22 mouse cellular contexts compared by ENCODE assay signal in genomic region chr14:118207347-118207746, GRCm38 (mm10). TPM values are rescaled to one million over a fixed set of nuclear protein-coding genes. Genes with fewer than 3 reads are reported as not detected.
DNase-seq lines count a peak whose midpoint lies in the region; ATAC-seq and TF ChIP-seq lines count a peak whose summit lies in the region.
"Had no signal": no experiment of that assay in that cellular context is flagged by ENCODE, and none has a peak within 500 bp of the region (broad histone marks: within the 10 kb centered on the region; RNA-seq: fewer than 3 reads in every experiment).

No protein-coding gene starts in this region.

- no peaks in the 10 kb centered on the region for H3K79me2 ChIP-seq in MEL (ENCODE audit: control insufficient read depth, insufficient read depth, low read length, poor library complexity)

- no peaks in the 10 kb centered on the region for H3K9me3 ChIP-seq in hindbrain, embryonic 11.5 days (ENCODE audit: control insufficient read depth, low read length)
- H3K9me3 ChIP-seq in hindbrain, embryonic 10.5 days: peaks cover 7% of the 10 kb centered on the region; the same call in 1 of the 2 replicates
- H3K9me3 ChIP-seq in megakaryocyte, embryonic 14.5 days: peaks cover 12% of the 10 kb centered on the region; the same call in 1 of the 2 replicates
- H3K9me3 ChIP-seq in MEL (replicated peaks; ENCODE audit: insufficient read depth, low read length): no peaks in the 10 kb centered on the region
- no peaks in the 10 kb centered on the region for H3K9me3 ChIP-seq in stomach, postnatal 0 days (ENCODE audit: control insufficient read depth, low read length)
- H3K9me3 ChIP-seq: intestine, embryonic 15.5 days; liver, embryonic 15.5 days; midbrain, embryonic 13.5 days had no signal

- H3K27ac ChIP-seq in hindbrain, embryonic 11.5 days (ENCODE audit: low read depth, low read length): no peak overlapping the region
- H3K27ac ChIP-seq in hindbrain, embryonic 10.5 days: no peak overlapping the region
- H3K27ac ChIP-seq in MEL (ENCODE audit: control insufficient read depth, low read depth, low read length): no peak overlapping the region
- H3K27ac ChIP-seq in stomach, postnatal 0 days (replicated peaks): no peak overlapping the region
- H3K27ac ChIP-seq: forebrain, embryonic 15.5 days; intestine, embryonic 15.5 days; liver, embryonic 15.5 days; midbrain, embryonic 13.5 days had no signal

- no peak overlapping the region for H3K4me2 ChIP-seq in hindbrain, embryonic 11.5 days (replicated peaks; ENCODE audit: low read depth, low read length)
- H3K4me2 ChIP-seq in stomach, postnatal 0 days (replicated peaks; ENCODE audit: low read depth): no peak overlapping the region
- H3K4me2 ChIP-seq: forebrain, embryonic 15.5 days; heart, embryonic 11.5 days; intestine, embryonic 15.5 days; liver, embryonic 15.5 days; midbrain, embryonic 13.5 days had no signal

- H3K36me3 ChIP-seq in hindbrain, embryonic 11.5 days (ENCODE audit: control insufficient read depth, insufficient read depth, low read length): no peaks in the 10 kb centered on the region
- no peaks in the 10 kb centered on the region for H3K36me3 ChIP-seq in hindbrain, embryonic 10.5 days
- H3K36me3 ChIP-seq in megakaryocyte, embryonic 14.5 days (replicated peaks; ENCODE audit: low read length): no peaks in the 10 kb centered on the region
- no peaks in the 10 kb centered on the region for H3K36me3 ChIP-seq in MEL (ENCODE audit: control insufficient read depth in 1 of 2, insufficient read depth in 2 of 2, low read length in 2 of 2)
- no peaks in the 10 kb centered on the region for H3K36me3 ChIP-seq in stomach, postnatal 0 days (ENCODE audit: control insufficient read depth, insufficient read depth, low read length)
- H3K36me3 ChIP-seq: forebrain, embryonic 15.5 days; intestine, embryonic 15.5 days; liver, embryonic 15.5 days; midbrain, embryonic 13.5 days had no signal

- no peak for TF ChIP-seq POLR2A in MEL (IDR thresholded peaks at IDR 0.05; ENCODE audit: control insufficient read depth in 1 of 2, insufficient read depth in 1 of 2, low read depth in 1 of 2, low read length in 2 of 2, poor library complexity in 1 of 2)

- TF ChIP-seq CTCF in MEL (IDR thresholded peaks at IDR 0.05 in 2 of 3, conservative IDR thresholded peaks at IDR 0.05 in 1 of 3; ENCODE audit: control insufficient read depth in 1 of 3, insufficient read depth in 1 of 3, low read depth in 2 of 3, low read length in 3 of 3, poor library complexity in 1 of 3, severe bottlenecking in 1 of 3): peak in 2 of 3 experiments; percentile 40 to 48; a peak in 4 of 6 replicates
- peak; percentile 47 for TF ChIP-seq CTCF in stomach, postnatal 0 days (IDR thresholded peaks at IDR 0.05; ENCODE audit: low read depth)

- no peak overlapping the region for H3K4me3 ChIP-seq in hindbrain, embryonic 11.5 days (ENCODE audit: low read depth, low read length)
- H3K4me3 ChIP-seq in hindbrain, embryonic 10.5 days: no peak overlapping the region
- H3K4me3 ChIP-seq in megakaryocyte, embryonic 14.5 days (replicated peaks): peak overlapping the region; percentile 81
- no peak overlapping the region for H3K4me3 ChIP-seq in MEL (ENCODE audit: control insufficient read depth in 1 of 2, insufficient read depth in 1 of 2, low read depth in 2 of 2, low read length in 2 of 2)
- H3K4me3 ChIP-seq in stomach, postnatal 0 days (ENCODE audit: low read depth, low read length): no peak overlapping the region
- H3K4me3 ChIP-seq: forebrain, embryonic 15.5 days; intestine, embryonic 15.5 days; liver, embryonic 15.5 days; midbrain, embryonic 13.5 days had no signal

- no peaks in the 10 kb centered on the region for H3K4me1 ChIP-seq in hindbrain, embryonic 11.5 days (replicated peaks; ENCODE audit: control insufficient read depth, insufficient read depth, low read length)
- H3K4me1 ChIP-seq in hindbrain, embryonic 10.5 days (replicated peaks): peaks cover 4% of the 10 kb centered on the region; the same call in 1 of the 2 replicates
- no peaks in the 10 kb centered on the region; the same call in 1 of the 2 replicates for H3K4me1 ChIP-seq in megakaryocyte, embryonic 14.5 days
- H3K4me1 ChIP-seq in MEL (ENCODE audit: control insufficient read depth in 1 of 2, insufficient read depth in 2 of 2, low read length in 2 of 2): no peaks in the 10 kb centered on the region
- H3K4me1 ChIP-seq in stomach, postnatal 0 days (replicated peaks; ENCODE audit: control insufficient read depth, insufficient read depth): no peaks in the 10 kb centered on the region
- H3K4me1 ChIP-seq: intestine, embryonic 15.5 days; liver, embryonic 15.5 days; midbrain, embryonic 13.5 days had no signal

- DNase-seq in hindbrain, embryonic 11.5 days (ENCODE audit: low spot score): peak; percentile 25
- DNase-seq in hindbrain, embryonic 10.5 days (ENCODE audit: low spot score): no peak
- peak; percentile 38 for DNase-seq in MEL (ENCODE audit: low read depth, low spot score)
- no peak for DNase-seq in stomach, postnatal 0 days (ENCODE audit: low spot score)
- DNase-seq in Muller cell, postnatal 12 days (ENCODE audit: inconsistent ontology term): no peak
- no peak for DNase-seq in left cerebral cortex, postnatal 4 days
- DNase-seq: adrenal gland, postnatal 14 days; cerebellum, adult 9-11 months; kidney, postnatal 10 days had no signal

- intact Hi-C loops in left cerebral cortex, postnatal 4 days (cut with DNase I): no loop called here

- no peak for ATAC-seq in hindbrain, embryonic 11.5 days (ENCODE audit: low FRiP score)
- ATAC-seq in megakaryocyte, adult 5-6 weeks (ENCODE audit: poor library complexity, severe bottlenecking): no peak
- ATAC-seq in stomach, postnatal 0 days (ENCODE audit: low FRiP score, low TSS enrichment): no peak
- ATAC-seq: forebrain, embryonic 15.5 days; intestine, embryonic 15.5 days; midbrain, embryonic 13.5 days had no signal

- 0 out of 2 replicates have a peak, but pooled peaks cover 2% of the 10 kb centered on the region for H3K27me3 ChIP-seq in hindbrain, embryonic 11.5 days (ENCODE audit: control insufficient read depth, insufficient read depth, low read length)
- peaks cover 17% of the 10 kb centered on the region for H3K27me3 ChIP-seq in hindbrain, embryonic 10.5 days (ENCODE audit: insufficient read depth, poor library complexity, severe bottlenecking)
- H3K27me3 ChIP-seq in megakaryocyte, embryonic 14.5 days (replicated peaks): peaks cover 8% of the 10 kb centered on the region
- H3K27me3 ChIP-seq in MEL (ENCODE audit: control insufficient read depth in 1 of 2, insufficient read depth in 2 of 2, low read length in 2 of 2): no peaks in the 10 kb centered on the region
- no peaks in the 10 kb centered on the region for H3K27me3 ChIP-seq in stomach, postnatal 0 days (ENCODE audit: control insufficient read depth, insufficient read depth, low read length)
- H3K27me3 ChIP-seq: intestine, embryonic 15.5 days; liver, embryonic 15.5 days had no signal

- peak; percentile 48 for TF ChIP-seq RAD21 in MEL (IDR thresholded peaks at IDR 0.05; ENCODE audit: low read depth, low read length)

- TF ChIP-seq EP300 in MEL (IDR thresholded peaks at IDR 0.05; ENCODE audit: low read depth in 1 of 2, low read length in 2 of 2): no peak
- no peak for TF ChIP-seq EP300 in stomach, postnatal 0 days (optimal IDR thresholded peaks at IDR 0.05)

- H3K9ac ChIP-seq in hindbrain, embryonic 11.5 days (ENCODE audit: low read depth, low read length): no peak overlapping the region
- H3K9ac ChIP-seq in MEL (ENCODE audit: control insufficient read depth, low read depth, low read length, poor library complexity, severe bottlenecking): no peak overlapping the region
- H3K9ac ChIP-seq in stomach, postnatal 0 days (ENCODE audit: low read length): no peak overlapping the region
- H3K9ac ChIP-seq: forebrain, embryonic 15.5 days; intestine, embryonic 15.5 days; liver, embryonic 15.5 days; midbrain, embryonic 13.5 days had no signal

- WGBS in hindbrain, embryonic 11.5 days: 93% methylated on average over 3 of the region's 3 CpGs
- 85% methylated on average over 3 of the region's 3 CpGs for WGBS in hindbrain, embryonic 10.5 days
- 90% methylated on average over 3 of the region's 3 CpGs for WGBS in stomach, postnatal 0 days

TF ChIP-seq in MEL, 35 proteins besides CTCF, POLR2A, EP300 and RAD21:
- TF ChIP-seq ZKSCAN1 (IDR thresholded peaks at IDR 0.05; ENCODE audit: low read depth, low read length) (no peak), SMC3 (IDR thresholded peaks at IDR 0.05; ENCODE audit: low read depth, low read length) (peak; percentile 35), ZC3H11A (IDR thresholded peaks at IDR 0.05; ENCODE audit: low read depth, low read length) (0 out of 2 replicates have a peak, but pooled peaks have one; percentile 18)
TF ChIP-seq in MEL: peak in this region for 2.

RNA-seq across cellular contexts. Expression of gene Sox21, which starts 29.5 kb away (rescaled TPM):
- polyA plus RNA-seq in hindbrain, embryonic 11.5 days (2014; fragmentation: Nextera tagmentation; extraction: Ambion mirVana): 10.7 and 12.6 TPM in 2 replicates
- 7.6 and 9.3 TPM in 2 replicates for polyA plus RNA-seq in hindbrain, embryonic 10.5 days (2016; fragmentation: Nextera tagmentation; extraction: Ambion mirVana)
- polyA plus RNA-seq in megakaryocyte, embryonic 14.5 days (2012; ENCODE audit: insufficient read depth, low replicate concordance): not detected in 2 replicates
- total RNA-seq in megakaryocyte, adult 5-6 weeks (2015): not detected in 2 replicates
- total RNA-seq in megakaryocyte, adult 5-6 weeks (2017): not detected in 2 replicates
- not detected in 2 replicates for total RNA-seq in MEL (2012; rRNA removed)
- polyA plus RNA-seq in MEL (2012; ENCODE audit: insufficient read depth in 1 of 2, insufficient read length in 2 of 2, low read depth in 1 of 2, low replicate concordance in 2 of 2, missing spikeins in 1 of 2): not detected
- 6.8 and 7.9 TPM in 2 replicates for polyA plus RNA-seq in stomach, postnatal 0 days (2015; fragmentation: Nextera tagmentation; extraction: Ambion mirVana)
- total RNA-seq in left cerebral cortex, postnatal 4 days (2021): 10 to 100 TPM; 10.8 to 11.7 TPM
- total RNA-seq: adrenal gland, postnatal 14 days; gastrocnemius, adult 8-10 months; heart, postnatal 25 days had no signal
- polyA plus RNA-seq: liver, embryonic 15.5 days; spleen, adult 2 months had no signal

RNA-seq across cellular contexts. Expression of gene Gm9376, which starts 59.4 kb away (rescaled TPM):
- polyA plus RNA-seq in hindbrain, embryonic 11.5 days (2014; fragmentation: Nextera tagmentation; extraction: Ambion mirVana): not detected in 2 replicates
- not detected in 2 replicates for polyA plus RNA-seq in hindbrain, embryonic 10.5 days (2016; fragmentation: Nextera tagmentation; extraction: Ambion mirVana)
- polyA plus RNA-seq in megakaryocyte, embryonic 14.5 days (2012; ENCODE audit: insufficient read depth, low replicate concordance): not detected in 2 replicates
- total RNA-seq in megakaryocyte, adult 5-6 weeks (2015): not detected in 2 replicates
- not detected in 2 replicates for total RNA-seq in megakaryocyte, adult 5-6 weeks (2017)
- total RNA-seq in MEL (2012; rRNA removed): not detected in 2 replicates
- not detected for polyA plus RNA-seq in MEL (2012; ENCODE audit: insufficient read depth in 1 of 2, insufficient read length in 2 of 2, low read depth in 1 of 2, low replicate concordance in 2 of 2, missing spikeins in 1 of 2)
- not detected in 2 replicates for polyA plus RNA-seq in stomach, postnatal 0 days (2015; fragmentation: Nextera tagmentation; extraction: Ambion mirVana)
- total RNA-seq in left cerebral cortex, postnatal 4 days (2021): not detected
- total RNA-seq: adrenal gland, postnatal 14 days; gastrocnemius, adult 8-10 months; heart, postnatal 25 days; layer of hippocampus, postnatal 10 days; left cerebral cortex, postnatal 36 days had no signal
- polyA plus RNA-seq: forebrain, embryonic 15.5 days; heart, embryonic 11.5 days; intestine, embryonic 15.5 days; liver, embryonic 15.5 days; midbrain, embryonic 13.5 days; spleen, adult 2 months; stomach, embryonic 16.5 days had no signal

Comparison
In these comparisons a context has a peak if more than half of its experiments do, and no peak if none do; other contexts are left out.
1. DNase-seq: peak in hindbrain, embryonic 11.5 days (single experiment) and MEL (single experiment); none in hindbrain, embryonic 10.5 days (single experiment), stomach, postnatal 0 days (single experiment), Muller cell, postnatal 12 days (single experiment) and left cerebral cortex, postnatal 4 days (single experiment).